Mouse (Mus musculus) thymus, adult 2 months (tissue): ENCODE results near the gene Large2. TPM values are rescaled to one million over a fixed set of nuclear protein-coding genes. Genes with fewer than 3 reads are reported as not detected.

ENCODE experiments used
- DNase-seq: peaks from one replicate; pipeline ENCODE4 v3.0.0; 2021
- H3K27ac ChIP-seq: fragments of 200-500 bp; 2 replicates; pipeline ENCODE4 v1.5.1; 2012; ENCODE audit warnings: low read length, control low read depth; ENCODE audit not compliant: control insufficient read depth, insufficient read depth
- H3K27me3 ChIP-seq: fragments of 200-500 bp; 2 replicates; pipeline ENCODE4 v1.6.1; 2012; ENCODE audit warnings: mild to moderate bottlenecking, low read length, moderate library complexity, mixed read lengths; ENCODE audit not compliant: control insufficient read depth, insufficient read depth
- H3K36me3 ChIP-seq: fragments of 200-500 bp; 2 replicates; pipeline ENCODE4 v1.6.1; 2012; ENCODE audit warnings: mild to moderate bottlenecking, low read length, moderate library complexity; ENCODE audit not compliant: control insufficient read depth, insufficient read depth
- H3K4me1 ChIP-seq: fragments of 200-500 bp; replicated peaks from 2 replicates; pipeline ENCODE4 v1.6.1; 2012; ENCODE audit warnings: low read length; ENCODE audit not compliant: control insufficient read depth, insufficient read depth
- H3K4me3 ChIP-seq: fragments of 200-500 bp; 2 replicates; pipeline ENCODE4 v1.5.1; 2012; ENCODE audit warnings: mild to moderate bottlenecking, low read length, control low read depth, moderate library complexity; ENCODE audit not compliant: control insufficient read depth, insufficient read depth
- CTCF ChIP-seq: fragments of 200-500 bp; IDR thresholded peaks from 2 replicates; pipeline ENCODE4 v1.5.1; 2012; ENCODE audit warnings: mild to moderate bottlenecking, control low read depth, low read length, moderate library complexity, borderline replicate concordance; ENCODE audit not compliant: control insufficient read depth, poor library complexity, insufficient read depth; ENCODE audit errors: extremely low read depth
- POLR2A ChIP-seq: fragments of 200-500 bp; IDR thresholded peaks from 2 replicates; pipeline ENCODE4 v1.6.1; 2012; ENCODE audit warnings: mild to moderate bottlenecking, low read length, control low read depth, moderate library complexity; ENCODE audit not compliant: control insufficient read depth, poor library complexity, insufficient read depth; ENCODE audit errors: extremely low read depth
- WGBS: fragments of 180-500 bp; shearing (Covaris S2); methylation state at CpG from one replicate; pipeline ENCODE4 v1.1.7; 2018; 5-methylcytosine and 5-hydroxymethylcytosine counted together
- polyA plus RNA-seq: library from polyadenylated mRNA; depleted of rRNA; stranded (reverse); fragments of >200 nt; gene quantifications from 2 replicates; pipeline ENCODE4 v1.2.3, GENCODE M21; 2012

Gene Large2
- polyA plus RNA-seq, 1 experiment = 13.9 TPM

GRCm38 (mm10) chr2:92354224-92354623 is 20.4 kb downstream of the Large2 start:
- 90% methylated on average over 6 of the region's 6 CpGs for WGBS
- no peak for DNase-seq
- no peak overlapping the region for H3K4me3 ChIP-seq
- no peaks in the 10 kb centered on the region for H3K27me3 ChIP-seq
- TF ChIP-seq CTCF = no peak
- TF ChIP-seq POLR2A = no peak
- no peak overlapping the region for H3K27ac ChIP-seq
- H3K4me1 ChIP-seq = no peaks in the 10 kb centered on the region
- H3K36me3 ChIP-seq = peaks cover 35% of the 10 kb centered on the region

GRCm38 (mm10) chr2:92353402-92353801 is 21.3 kb downstream of the Large2 start:
- H3K27me3 ChIP-seq = no peaks in the 10 kb centered on the region
- DNase-seq = no peak
- no peak overlapping the region for H3K4me3 ChIP-seq
- no peak for TF ChIP-seq POLR2A
- no peak for TF ChIP-seq CTCF
- WGBS = 93% methylated on average over 5 of the region's 5 CpGs
- H3K27ac ChIP-seq = no peak overlapping the region
- H3K4me1 ChIP-seq = no peaks in the 10 kb centered on the region
- H3K36me3 ChIP-seq = peaks cover 30% of the 10 kb centered on the region

- Histone ChIP-seq H3K4me3 (no peak overlapping the region), H3K27me3 (no peaks in the 10 kb centered on the region), H3K4me1 (no peaks in the 10 kb centered on the region), H3K36me3 (peaks cover 11% of the 10 kb centered on the region), H3K27ac (no peak overlapping the region)
- WGBS = 95% methylated on average over 5 of the region's 5 CpGs
- no peak for TF ChIP-seq CTCF
- TF ChIP-seq POLR2A = no peak
- no peak for DNase-seq
Measured at GRCm38 (mm10) chr2:92350686-92351085, 24.0 kb downstream of the Large2 start.

- no peaks in the 10 kb centered on the region for H3K27me3 ChIP-seq
- no peak overlapping the region for H3K27ac ChIP-seq
- no peaks in the 10 kb centered on the region for H3K4me1 ChIP-seq
- peaks cover 13% of the 10 kb centered on the region for H3K36me3 ChIP-seq
- no peak overlapping the region for H3K4me3 ChIP-seq
- DNase-seq = no peak
- WGBS = 94% methylated on average over 6 of the region's 6 CpGs
- TF ChIP-seq POLR2A = no peak
- no peak for TF ChIP-seq CTCF
Measured at GRCm38 (mm10) chr2:92349589-92350425, 24.9 kb downstream of the Large2 start.

GRCm38 (mm10) chr2:92347191-92347590 is 27.5 kb downstream of the Large2 start:
- no peak for TF ChIP-seq CTCF
- no peak for TF ChIP-seq POLR2A
- no peak overlapping the region for H3K4me3 ChIP-seq
- no peak overlapping the region for H3K27ac ChIP-seq
- H3K27me3 ChIP-seq = no peaks in the 10 kb centered on the region
- peaks cover 16% of the 10 kb centered on the region for H3K36me3 ChIP-seq
- 96% methylated on average over 2 of the region's 2 CpGs for WGBS
- DNase-seq = no peak
- H3K4me1 ChIP-seq = no peaks in the 10 kb centered on the region

- Histone ChIP-seq H3K36me3 (peaks cover 5% of the 10 kb centered on the region; the same call in 1 of the 2 replicates), H3K4me3 (no peak overlapping the region), H3K4me1 (no peaks in the 10 kb centered on the region), H3K27ac (no peak overlapping the region), H3K27me3 (no peaks in the 10 kb centered on the region)
- TF ChIP-seq CTCF (no peak), POLR2A (no peak)
- no peak for DNase-seq
Measured at GRCm38 (mm10) chr2:92342418-92342817, 32.3 kb downstream of the Large2 start.

GRCm38 (mm10) chr2:92331871-92332270 is 42.8 kb downstream of the Large2 start:
- DNase-seq = no peak
- 98% methylated on average over 2 of the region's 2 CpGs for WGBS
- Histone ChIP-seq H3K4me1 (no peaks in the 10 kb centered on the region), H3K27ac (no peak overlapping the region), H3K27me3 (no peaks in the 10 kb centered on the region), H3K4me3 (no peak overlapping the region), H3K36me3 (peaks cover 29% of the 10 kb centered on the region)
- TF ChIP-seq POLR2A (no peak), CTCF (no peak)
